Mouse (Mus musculus) lung, postnatal 0 days (tissue): ENCODE results near the gene 1700012B09Rik. TPM values are rescaled to one million over a fixed set of nuclear protein-coding genes. Genes with fewer than 3 reads are reported as not detected.

Experiments
- ATAC-seq: fragments of 200-750 bp; cut with Nextera tagmentation; 2 replicates; pipeline ENCODE4 v1.8.0; 2017; ENCODE audit warnings: moderate library complexity
- DNase-seq: peaks from one replicate; pipeline ENCODE4 v3.0.0-alpha.2; 2016; ENCODE audit warnings: low spot score
- H3K27ac ChIP-seq: fragments of 300-500 bp; sonication (generic); 2 replicates; pipeline ENCODE4 v1.5.1; 2014; ENCODE audit warnings: antibody characterized with exemption, mild to moderate bottlenecking, low read length, mixed read lengths
- H3K27me3 ChIP-seq: fragments of 300-500 bp; sonication (generic); replicated peaks from 2 replicates; pipeline ENCODE4 v1.6.1; 2014; ENCODE audit warnings: low read length, mixed read lengths; ENCODE audit not compliant: insufficient read depth
- H3K36me3 ChIP-seq: fragments of 300-500 bp; sonication (generic); 2 replicates; pipeline ENCODE4 v1.6.1; 2014; ENCODE audit warnings: low read length, mixed read lengths; ENCODE audit not compliant: insufficient read depth
- H3K4me1 ChIP-seq: fragments of 300-500 bp; sonication (generic); 2 replicates; pipeline ENCODE4 v1.6.1; 2014; ENCODE audit warnings: antibody characterized with exemption, low read depth, low read length, mixed read lengths; ENCODE audit not compliant: insufficient read depth
- H3K4me2 ChIP-seq: fragments of 300-500 bp; sonication (generic); replicated peaks from 2 replicates; pipeline ENCODE4 v1.6.1; 2014; ENCODE audit warnings: low read depth, mild to moderate bottlenecking, low read length, moderate library complexity, mixed read lengths
- H3K4me3 ChIP-seq: fragments of 300-500 bp; sonication (generic); 2 replicates; pipeline ENCODE4 v1.5.1; 2014; ENCODE audit warnings: low read depth, low read length
- H3K9ac ChIP-seq: fragments of 300-500 bp; sonication (generic); replicated peaks from 2 replicates; pipeline ENCODE4 v1.6.1; 2014; ENCODE audit warnings: low read depth, mild to moderate bottlenecking
- H3K9me3 ChIP-seq: fragments of 300-500 bp; sonication (generic); 2 replicates; pipeline ENCODE4 v1.6.1; 2016; ENCODE audit warnings: low read length, mixed read lengths
- CTCF ChIP-seq: IDR thresholded peaks from 2 replicates; pipeline ENCODE4 v1.5.1; 2016; ENCODE audit warnings: antibody characterized with exemption, mild to moderate bottlenecking
- EP300 ChIP-seq: IDR thresholded peaks from 2 replicates; pipeline ENCODE4 v1.6.1; 2016; ENCODE audit warnings: antibody characterized with exemption, mild to moderate bottlenecking, control low read depth
- WGBS: fragments of 180-500 bp; shearing (Covaris S2); extraction: QIAGEN DNeasy Blood & Tissue Kit; methylation state at CpG from one replicate; pipeline ENCODE4 v1.1.7; 2014; 5-methylcytosine and 5-hydroxymethylcytosine counted together
- polyA plus RNA-seq: library from polyadenylated mRNA; unstranded; fragments of >200 nt; fragmentation: Nextera tagmentation; extraction: Ambion mirVana; gene quantifications from 2 replicates; pipeline ENCODE4 v1.2.1, GENCODE M21; 2015

The 1700012B09Rik gene
- polyA plus RNA-seq, 1 experiment from 2014 or later, result 11.9 TPM

DNA sequence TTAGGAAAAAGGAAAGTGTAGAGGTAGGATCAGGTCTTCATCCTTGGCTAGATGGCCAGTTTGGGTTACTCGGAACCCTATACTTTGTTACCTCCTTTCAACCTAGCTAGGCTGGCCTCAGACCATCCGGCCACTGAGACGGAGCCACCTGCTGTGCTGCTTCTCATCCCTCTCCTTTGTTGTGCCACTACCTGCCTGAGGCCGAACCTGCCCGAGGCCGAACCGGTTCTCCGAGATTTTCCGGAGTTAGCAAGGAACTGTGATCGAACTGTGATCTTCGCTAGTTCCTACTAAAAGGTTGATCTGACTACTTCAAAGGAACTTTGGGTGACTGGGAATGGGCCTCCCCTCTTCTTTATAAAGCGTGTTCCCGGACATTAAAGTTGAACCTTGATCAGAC, 7.5 kb upstream of the 1700012B09Rik start:
- Histone ChIP-seq H3K4me2 (no peak overlapping the region), H3K9ac (no peak overlapping the region), H3K4me1 (no peaks in the 10 kb centered on the region), H3K27me3 (no peaks in the 10 kb centered on the region), H3K4me3 (no peak overlapping the region), H3K9me3 (no peaks in the 10 kb centered on the region), H3K36me3 (peaks cover 11% of the 10 kb centered on the region), H3K27ac (no peak overlapping the region)
- no peak for ATAC-seq
- TF ChIP-seq EP300 (no peak), CTCF (no peak)
- 39% methylated on average over 13 of the region's 13 CpGs for WGBS
- DNase-seq, result no peak

DNA sequence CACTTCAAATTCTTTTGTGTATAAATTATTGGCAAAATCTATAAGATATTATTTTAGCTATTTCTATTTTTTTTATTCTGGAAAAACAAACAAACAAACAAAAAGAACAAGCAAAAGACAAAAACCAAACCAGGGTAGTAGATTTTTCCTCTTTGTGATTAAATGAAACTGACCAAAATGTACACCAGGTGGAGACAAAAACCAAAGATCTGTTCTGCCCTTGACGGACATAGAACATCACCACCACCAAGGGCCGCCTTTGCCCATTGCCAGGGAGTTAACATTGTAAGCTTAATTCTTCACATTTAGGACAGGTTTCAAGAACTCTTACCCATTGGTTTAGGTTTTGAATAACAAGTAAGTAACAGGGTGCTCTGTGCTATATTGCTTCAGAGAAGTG, 3.0 kb upstream of the 1700012B09Rik start:
- H3K4me2 ChIP-seq, result no peak overlapping the region
- H3K27me3 ChIP-seq, result no peaks in the 10 kb centered on the region
- H3K9me3 ChIP-seq, result no peaks in the 10 kb centered on the region
- no peaks in the 10 kb centered on the region for H3K36me3 ChIP-seq
- H3K4me3 ChIP-seq, result no peak overlapping the region
- DNase-seq (peak; percentile 45), ATAC-seq (no peak)
- peak; percentile 59 for TF ChIP-seq CTCF
- no peak for TF ChIP-seq EP300
- no peaks in the 10 kb centered on the region for H3K4me1 ChIP-seq
- WGBS, result 36% methylated on average over 2 of the region's 2 CpGs
- no peak overlapping the region for H3K9ac ChIP-seq
- no peak overlapping the region for H3K27ac ChIP-seq

- Histone ChIP-seq H3K9me3 (no peaks in the 10 kb centered on the region), H3K4me2 (no peak overlapping the region), H3K4me3 (no peak overlapping the region), H3K27me3 (no peaks in the 10 kb centered on the region), H3K9ac (no peak overlapping the region), H3K36me3 (no peaks in the 10 kb centered on the region), H3K4me1 (no peaks in the 10 kb centered on the region), H3K27ac (no peak overlapping the region)
- ATAC-seq (no peak), DNase-seq (no peak)
- TF ChIP-seq CTCF, result no peak
- no peak for TF ChIP-seq EP300
- WGBS, result 79% methylated on average over 2 of the region's 2 CpGs
Measured at GRCm38 (mm10) chr9:14772074-14772473, 1.2 kb upstream of the 1700012B09Rik start.

DNA sequence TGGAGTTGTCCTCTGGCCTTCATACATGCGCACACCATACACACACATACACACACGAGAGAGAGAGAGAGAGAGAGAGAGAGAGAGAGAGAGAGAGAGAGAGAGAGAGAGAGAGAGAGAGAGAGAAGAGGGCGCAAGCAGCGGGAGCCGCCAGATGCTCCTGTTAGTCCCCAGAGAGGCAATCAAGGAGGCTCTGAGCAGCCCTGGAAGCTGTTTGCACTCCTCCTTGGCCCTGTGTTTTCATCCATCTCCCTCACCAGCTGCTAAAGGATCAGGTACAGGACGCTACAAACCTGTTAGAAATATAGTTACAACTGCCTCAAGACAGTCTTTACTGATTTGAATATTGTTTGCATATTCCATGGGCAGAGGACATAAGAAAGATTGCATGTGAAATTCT, 1.0 kb downstream of the 1700012B09Rik start:
- H3K4me2 ChIP-seq, result no peak overlapping the region
- no peaks in the 10 kb centered on the region for H3K9me3 ChIP-seq
- H3K27ac ChIP-seq, result no peak overlapping the region
- no peak overlapping the region for H3K4me3 ChIP-seq
- TF ChIP-seq EP300 (no peak), CTCF (no peak)
- H3K27me3 ChIP-seq, result no peaks in the 10 kb centered on the region
- DNase-seq (no peak), ATAC-seq (no peak)
- no peaks in the 10 kb centered on the region for H3K4me1 ChIP-seq
- no peak overlapping the region for H3K9ac ChIP-seq
- WGBS, result 52% methylated on average over 6 of the region's 6 CpGs
- no peaks in the 10 kb centered on the region for H3K36me3 ChIP-seq

GRCm38 (mm10) chr9:14764765-14765164, 6.1 kb downstream of the 1700012B09Rik start:
- 22% methylated on average over 7 of the region's 7 CpGs for WGBS
- DNase-seq (peak; percentile 46), ATAC-seq (0 out of 2 replicates have a peak, but pooled peaks have one; percentile 12)
- Histone ChIP-seq H3K36me3 (no peaks in the 10 kb centered on the region), H3K9ac (no peak overlapping the region), H3K4me3 (no peak overlapping the region), H3K4me1 (no peaks in the 10 kb centered on the region), H3K4me2 (no peak overlapping the region), H3K9me3 (no peaks in the 10 kb centered on the region), H3K27me3 (no peaks in the 10 kb centered on the region), H3K27ac (no peak overlapping the region)
- TF ChIP-seq EP300 (peak; percentile 17; the same call in 1 of the 2 replicates), CTCF (peak; percentile 79)

- no peak for ATAC-seq
- DNase-seq, result no peak
- H3K27me3 ChIP-seq, result no peaks in the 10 kb centered on the region
- TF ChIP-seq CTCF, result no peak
- TF ChIP-seq EP300, result no peak
- no peak overlapping the region for H3K27ac ChIP-seq
- no peak overlapping the region for H3K4me3 ChIP-seq
- H3K9ac ChIP-seq, result no peak overlapping the region
- H3K4me1 ChIP-seq, result no peaks in the 10 kb centered on the region
- H3K36me3 ChIP-seq, result no peaks in the 10 kb centered on the region
- H3K9me3 ChIP-seq, result no peaks in the 10 kb centered on the region
- H3K4me2 ChIP-seq, result no peak overlapping the region
Measured at GRCm38 (mm10) chr9:14759261-14759660, 11.6 kb downstream of the 1700012B09Rik start.

GRCm38 (mm10) chr9:14758590-14758989, 12.2 kb downstream of the 1700012B09Rik start:
- no peaks in the 10 kb centered on the region for H3K27me3 ChIP-seq
- no peak overlapping the region for H3K4me3 ChIP-seq
- no peak overlapping the region for H3K9ac ChIP-seq
- no peaks in the 10 kb centered on the region for H3K9me3 ChIP-seq
- DNase-seq (peak; percentile 54), ATAC-seq (0 out of 2 replicates have a peak, but pooled peaks have one; percentile 19)
- no peak overlapping the region for H3K27ac ChIP-seq
- no peaks in the 10 kb centered on the region for H3K4me1 ChIP-seq
- WGBS, result 55% methylated on average over 7 of the region's 7 CpGs
- no peak for TF ChIP-seq EP300
- TF ChIP-seq CTCF, result no peak
- no peak overlapping the region for H3K4me2 ChIP-seq
- H3K36me3 ChIP-seq, result no peaks in the 10 kb centered on the region
